Mouse (Mus musculus) liver, embryonic 15.5 days (tissue): ENCODE measurements around the gene Kcnk12. TPM values are rescaled to one million over a fixed set of nuclear protein-coding genes. Genes with fewer than 3 reads are reported as not detected.

ENCODE experiments used
- ATAC-seq: fragments of 200-750 bp; cut with Nextera tagmentation; 2 replicates; pipeline ENCODE4 v1.8.0; 2017; ENCODE audit warnings: moderate number of reproducible peaks, mild to moderate bottlenecking, moderate library complexity; ENCODE audit not compliant: insufficient read depth
- H3K27ac ChIP-seq: fragments of 300-500 bp; sonication (generic); replicated peaks from 2 replicates; pipeline ENCODE4 v1.5.1; 2015; ENCODE audit warnings: mild to moderate bottlenecking, inconsistent platforms
- H3K27me3 ChIP-seq: fragments of 300-500 bp; sonication (generic); 2 replicates; pipeline ENCODE4 v1.6.1; 2015; ENCODE audit warnings: mild to moderate bottlenecking, inconsistent platforms
- H3K36me3 ChIP-seq: fragments of 300-500 bp; sonication (generic); replicated peaks from 2 replicates; pipeline ENCODE4 v1.6.1; 2015; ENCODE audit warnings: moderate library complexity, mild to moderate bottlenecking, inconsistent platforms
- H3K4me1 ChIP-seq: fragments of 300-500 bp; sonication (generic); replicated peaks from 2 replicates; pipeline ENCODE4 v1.6.1; 2015; ENCODE audit warnings: inconsistent platforms
- H3K4me2 ChIP-seq: fragments of 300-500 bp; sonication (generic); 2 replicates; pipeline ENCODE4 v1.6.1; 2015; ENCODE audit warnings: moderate library complexity, mild to moderate bottlenecking, inconsistent platforms
- H3K4me3 ChIP-seq: fragments of 300-500 bp; sonication (generic); replicated peaks from 2 replicates; pipeline ENCODE4 v1.5.1; 2015; ENCODE audit warnings: mild to moderate bottlenecking, inconsistent platforms
- H3K9ac ChIP-seq: fragments of 300-500 bp; sonication (generic); 2 replicates; pipeline ENCODE4 v1.6.1; 2015; ENCODE audit warnings: moderate library complexity, mild to moderate bottlenecking, inconsistent platforms
- H3K9me3 ChIP-seq: fragments of 300-500 bp; sonication (generic); replicated peaks from 2 replicates; pipeline ENCODE4 v1.6.1; 2016; ENCODE audit warnings: inconsistent platforms
- WGBS: fragments of 180-500 bp; shearing (Covaris S2); methylation state at CpG from one replicate; pipeline ENCODE4 v1.1.7; 2015; ENCODE audit warnings: mixed read lengths; ENCODE audit not compliant: insufficient replicate concordance; 5-methylcytosine and 5-hydroxymethylcytosine counted together
- polyA plus RNA-seq: library from polyadenylated mRNA; unstranded; fragments of >200 nt; fragmentation: Nextera tagmentation; extraction: Ambion mirVana; gene quantifications from 2 replicates; pipeline ENCODE4 v1.2.1, GENCODE M21; 2015

The Kcnk12 gene
- polyA plus RNA-seq, 1 experiment from 2014 or later: 0.70 TPM

GRCm38 (mm10) chr17:87784911-87785310 lies 12.9 kb downstream of the Kcnk12 start:
- H3K9me3 ChIP-seq: no peaks in the 10 kb centered on the region
- no peak overlapping the region for H3K9ac ChIP-seq
- no peak overlapping the region for H3K27ac ChIP-seq
- no peak overlapping the region for H3K4me3 ChIP-seq
- H3K4me1 ChIP-seq: no peaks in the 10 kb centered on the region
- no peak overlapping the region for H3K4me2 ChIP-seq
- 65% methylated on average over 2 of the region's 2 CpGs for WGBS
- H3K36me3 ChIP-seq: no peaks in the 10 kb centered on the region
- no peaks in the 10 kb centered on the region for H3K27me3 ChIP-seq
- no peak for ATAC-seq

DNA sequence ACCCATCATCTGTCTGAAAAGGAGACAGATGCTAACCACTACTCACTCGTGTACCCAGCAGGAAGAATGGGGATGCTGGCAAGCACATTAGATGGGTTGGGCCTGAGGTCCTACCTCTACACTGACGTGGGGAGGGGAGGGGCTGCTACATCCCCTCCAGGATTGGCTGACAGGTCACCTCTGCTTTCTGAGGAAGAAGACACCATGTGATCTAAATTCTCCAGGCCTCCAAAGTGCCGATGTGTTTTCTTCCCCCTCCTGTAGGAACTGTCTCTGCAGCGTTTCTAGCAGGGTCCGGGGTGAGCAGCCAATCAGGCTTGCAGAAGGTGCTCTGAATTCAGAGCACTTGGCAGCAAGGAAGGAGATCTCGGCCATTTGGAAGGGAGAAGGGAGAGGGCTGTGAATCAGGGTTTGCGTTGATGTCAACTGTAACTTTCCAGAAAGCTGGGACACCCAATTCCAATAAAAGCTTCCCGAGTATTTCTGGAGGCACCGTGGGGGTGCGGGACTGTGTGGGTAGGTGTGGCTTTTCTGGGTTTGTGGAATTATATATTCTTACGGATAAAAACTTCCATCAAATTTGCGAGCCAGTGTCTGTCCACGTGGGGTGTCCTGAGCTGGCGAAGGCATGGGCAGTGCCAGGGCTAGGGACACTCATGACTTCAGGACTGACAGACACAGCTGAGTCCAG lies 13.5 kb downstream of the Kcnk12 start:
- Histone ChIP-seq H3K9me3 (no peaks in the 10 kb centered on the region), H3K27me3 (no peaks in the 10 kb centered on the region), H3K36me3 (no peaks in the 10 kb centered on the region), H3K27ac (no peak overlapping the region), H3K9ac (no peak overlapping the region), H3K4me1 (no peaks in the 10 kb centered on the region), H3K4me3 (no peak overlapping the region), H3K4me2 (no peak overlapping the region)
- 61% methylated on average over 14 of the region's 14 CpGs for WGBS
- ATAC-seq: no peak

- no peak overlapping the region for H3K27ac ChIP-seq
- 67% methylated on average over 5 of the region's 5 CpGs for WGBS
- H3K9me3 ChIP-seq: no peaks in the 10 kb centered on the region
- H3K4me1 ChIP-seq: no peaks in the 10 kb centered on the region
- H3K9ac ChIP-seq: no peak overlapping the region
- no peaks in the 10 kb centered on the region for H3K27me3 ChIP-seq
- no peak overlapping the region for H3K4me2 ChIP-seq
- H3K4me3 ChIP-seq: no peak overlapping the region
- no peak for ATAC-seq
- H3K36me3 ChIP-seq: no peaks in the 10 kb centered on the region
Measured at GRCm38 (mm10) chr17:87781244-87781643, 16.6 kb downstream of the Kcnk12 start.

DNA sequence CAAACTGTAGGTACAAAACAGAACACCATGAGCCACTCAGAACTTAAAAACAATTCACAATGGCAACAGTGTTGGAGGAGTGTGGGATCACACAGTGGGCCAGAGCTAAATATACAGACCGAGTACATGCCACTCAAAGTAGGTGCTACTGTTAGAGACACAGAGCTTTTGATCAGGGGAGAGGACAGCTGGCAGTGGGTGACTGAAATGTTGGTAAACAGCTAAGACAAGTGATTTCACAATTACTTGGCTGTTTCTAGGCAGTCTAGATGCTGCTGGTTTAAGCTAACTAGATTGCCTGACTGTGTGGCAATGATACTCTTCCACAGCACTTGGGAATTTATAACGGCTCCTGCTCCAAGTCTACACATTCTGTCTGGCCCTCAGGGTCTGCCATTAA lies 17.6 kb downstream of the Kcnk12 start:
- ATAC-seq: no peak
- Histone ChIP-seq H3K4me2 (no peak overlapping the region), H3K27ac (no peak overlapping the region), H3K4me3 (no peak overlapping the region), H3K27me3 (no peaks in the 10 kb centered on the region), H3K9me3 (no peaks in the 10 kb centered on the region), H3K9ac (no peak overlapping the region), H3K4me1 (no peaks in the 10 kb centered on the region), H3K36me3 (no peaks in the 10 kb centered on the region)
- 62% methylated on average over 2 of the region's 2 CpGs for WGBS

GRCm38 (mm10) chr17:87774982-87775381 lies 22.8 kb downstream of the Kcnk12 start:
- no peaks in the 10 kb centered on the region for H3K36me3 ChIP-seq
- no peak for ATAC-seq
- H3K27ac ChIP-seq: no peak overlapping the region
- no peaks in the 10 kb centered on the region for H3K4me1 ChIP-seq
- H3K4me2 ChIP-seq: no peak overlapping the region
- WGBS: 67% methylated on average over 8 of the region's 8 CpGs
- no peaks in the 10 kb centered on the region for H3K9me3 ChIP-seq
- H3K4me3 ChIP-seq: no peak overlapping the region
- H3K9ac ChIP-seq: no peak overlapping the region
- no peaks in the 10 kb centered on the region for H3K27me3 ChIP-seq

DNA sequence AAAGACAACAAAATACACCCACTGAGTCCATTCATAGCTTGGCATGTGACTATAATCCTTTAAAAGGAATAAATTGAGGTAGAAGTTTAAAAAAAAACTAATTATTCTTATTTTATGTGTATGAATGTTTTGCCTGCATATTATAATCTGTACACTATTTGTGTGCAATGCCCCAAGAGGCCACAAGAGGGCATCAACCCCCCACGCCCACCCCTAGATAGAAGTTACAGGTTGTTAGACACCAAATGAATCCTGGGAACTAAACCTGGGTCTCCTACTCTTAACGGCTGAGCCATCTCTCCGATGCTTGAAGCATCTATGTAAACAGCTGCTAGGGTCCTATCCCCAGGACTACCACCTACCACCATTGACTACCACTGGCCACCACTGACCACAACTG lies 24.6 kb downstream of the Kcnk12 start:
- no peak for ATAC-seq
- Histone ChIP-seq H3K9me3 (no peaks in the 10 kb centered on the region), H3K27me3 (no peaks in the 10 kb centered on the region), H3K27ac (no peak overlapping the region), H3K36me3 (no peaks in the 10 kb centered on the region), H3K4me2 (no peak overlapping the region), H3K4me1 (no peaks in the 10 kb centered on the region), H3K9ac (no peak overlapping the region), H3K4me3 (no peak overlapping the region)
- 50% methylated on average over 3 of the region's 3 CpGs for WGBS

DNA sequence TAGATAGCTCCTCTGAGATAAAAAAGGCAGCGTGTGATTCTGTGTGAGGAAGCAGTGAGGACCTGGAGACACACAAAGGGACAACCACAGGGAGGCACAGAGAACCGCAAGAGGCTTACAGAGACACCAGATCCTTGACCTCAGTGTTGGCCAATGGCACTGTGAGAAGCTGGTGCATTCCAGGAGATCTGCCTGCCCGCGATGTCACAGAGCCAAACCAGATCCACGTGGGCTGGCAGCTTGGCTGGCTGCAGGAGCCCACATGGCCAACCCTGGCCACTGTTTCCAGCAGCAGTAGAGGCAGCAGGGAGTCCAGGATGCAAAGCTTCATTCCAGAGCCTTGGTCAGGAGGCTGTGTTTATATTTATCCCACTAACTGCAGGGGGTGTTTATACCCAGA lies 27.0 kb downstream of the Kcnk12 start:
- Histone ChIP-seq H3K27me3 (no peaks in the 10 kb centered on the region), H3K9ac (no peak overlapping the region), H3K4me3 (no peak overlapping the region), H3K4me2 (no peak overlapping the region), H3K4me1 (no peaks in the 10 kb centered on the region), H3K27ac (no peak overlapping the region), H3K9me3 (no peaks in the 10 kb centered on the region), H3K36me3 (no peaks in the 10 kb centered on the region)
- WGBS: 40% methylated on average over 5 of the region's 5 CpGs
- ATAC-seq: no peak

GRCm38 (mm10) chr17:87766888-87767287 lies 30.9 kb downstream of the Kcnk12 start:
- WGBS: 62% methylated on average over 6 of the region's 6 CpGs
- Histone ChIP-seq H3K4me2 (no peak overlapping the region), H3K4me3 (no peak overlapping the region), H3K9ac (no peak overlapping the region), H3K36me3 (no peaks in the 10 kb centered on the region), H3K27ac (no peak overlapping the region), H3K9me3 (no peaks in the 10 kb centered on the region), H3K4me1 (no peaks in the 10 kb centered on the region), H3K27me3 (no peaks in the 10 kb centered on the region)
- ATAC-seq: no peak

GRCm38 (mm10) chr17:87765031-87765430 lies 32.8 kb downstream of the Kcnk12 start:
- Histone ChIP-seq H3K27me3 (no peaks in the 10 kb centered on the region), H3K9me3 (no peaks in the 10 kb centered on the region), H3K9ac (no peak overlapping the region), H3K36me3 (no peaks in the 10 kb centered on the region), H3K4me3 (no peak overlapping the region), H3K4me2 (no peak overlapping the region), H3K27ac (no peak overlapping the region), H3K4me1 (no peaks in the 10 kb centered on the region)
- no peak for ATAC-seq
- 75% methylated on average over 11 of the region's 11 CpGs for WGBS

DNA sequence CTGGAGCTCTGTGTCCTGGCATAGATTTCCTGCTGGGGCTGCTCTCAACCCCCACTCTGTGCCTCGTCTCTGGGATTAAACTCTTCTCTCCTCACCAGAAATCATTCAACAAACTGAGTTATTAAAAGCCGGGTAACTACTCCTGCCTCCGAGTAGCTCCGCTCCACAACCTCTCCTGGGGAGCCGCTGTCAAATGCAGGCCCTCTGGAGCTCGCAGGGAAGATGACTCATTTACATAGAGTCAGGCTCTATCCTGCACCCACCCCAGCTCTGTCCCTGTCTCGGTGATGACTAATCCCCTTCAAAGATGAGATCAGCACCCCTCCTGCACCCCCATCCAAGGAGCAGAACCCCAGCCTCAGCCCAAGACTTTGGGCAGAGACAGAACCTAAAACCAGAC lies 34.6 kb downstream of the Kcnk12 start:
- Histone ChIP-seq H3K27me3 (no peaks in the 10 kb centered on the region), H3K27ac (no peak overlapping the region), H3K9ac (no peak overlapping the region), H3K36me3 (no peaks in the 10 kb centered on the region), H3K9me3 (no peaks in the 10 kb centered on the region), H3K4me3 (no peak overlapping the region), H3K4me2 (no peak overlapping the region), H3K4me1 (no peaks in the 10 kb centered on the region)
- 64% methylated on average over 7 of the region's 7 CpGs for WGBS
- ATAC-seq: no peak

DNA sequence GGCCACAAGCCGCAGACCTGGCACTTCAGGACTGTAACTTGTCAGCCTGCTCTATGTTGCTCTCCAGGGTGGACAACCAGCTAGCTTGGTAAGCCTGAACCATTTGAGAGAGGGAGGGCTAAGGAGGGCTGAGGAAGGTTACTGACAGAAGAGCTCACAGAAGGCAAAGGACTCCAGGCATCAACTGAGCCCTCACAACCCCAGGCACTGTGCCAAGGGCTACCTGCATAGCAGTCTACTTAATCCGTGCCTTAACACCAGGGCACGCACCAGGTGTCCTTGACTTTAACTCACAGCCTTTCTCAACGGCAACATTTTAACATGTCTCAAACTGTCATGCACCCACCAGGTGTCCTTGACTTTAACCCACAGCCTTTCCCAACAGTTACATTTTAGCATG lies 37.5 kb downstream of the Kcnk12 start:
- no peak for ATAC-seq
- Histone ChIP-seq H3K36me3 (no peaks in the 10 kb centered on the region), H3K4me3 (no peak overlapping the region), H3K9me3 (no peaks in the 10 kb centered on the region), H3K4me1 (no peaks in the 10 kb centered on the region), H3K27ac (no peak overlapping the region), H3K27me3 (no peaks in the 10 kb centered on the region), H3K9ac (no peak overlapping the region), H3K4me2 (no peak overlapping the region)
- WGBS: 80% methylated on average over 4 of the region's 4 CpGs
